Mouse (Mus musculus) CH12.LX (cell line): ENCODE results near the gene Mob3b.

ENCODE experiments used
- CTCF ChIP-seq, 2 experiments: IDR thresholded peaks in 1 of 2; conservative IDR thresholded peaks in 1 of 2; 2 replicates each; pipeline ENCODE4 v1.5.1; 2011 to 2012; ENCODE audit warnings: low read depth in 2 of 2, low read length in 2 of 2, improper control_type of control experiment in 1 of 2, inconsistent platforms in 1 of 2, mild to moderate bottlenecking in 1 of 2, moderate library complexity in 1 of 2
- MXI1 ChIP-seq: IDR thresholded peaks from 2 replicates; pipeline ENCODE4 v1.6.1; 2011; ENCODE audit warnings: mild to moderate bottlenecking, low read depth, low read length, improper control_type of control experiment
- SIN3A ChIP-seq: IDR thresholded peaks from 2 replicates; pipeline ENCODE4 v1.6.1; 2012; ENCODE audit warnings: low read length, improper control_type of control experiment, inconsistent platforms

- TF ChIP-seq SIN3A, result no peak
- TF ChIP-seq CTCF (conservative IDR thresholded peaks at IDR 0.05 in 1 of 2, IDR thresholded peaks at IDR 0.05 in 1 of 2; ENCODE audit: low read depth in 2 of 2, low read length in 2 of 2), result no peak
- no peak for TF ChIP-seq MXI1
These were observed 251.1 kb downstream of the Mob3b start for GRCm38 (mm10) chr4:34906151-34906550.
